Mouse (Mus musculus) olfactory bulb, adult 2 months (tissue): Measurements from ENCODE around the gene Txndc16. TPM values are rescaled to one million over a fixed set of nuclear protein-coding genes. Genes with fewer than 3 reads are reported as not detected.
A peak's percentile ranks its signal among the peaks of the same experiment; 100 is the strongest.

Experiments used
- H3K27ac ChIP-seq: fragments of 200-500 bp; 2 replicates; pipeline ENCODE4 v1.5.1; 2012; ENCODE audit warnings: low read depth, low read length; ENCODE audit not compliant: insufficient read depth
- H3K4me1 ChIP-seq: fragments of 200-500 bp; 2 replicates; pipeline ENCODE4 v1.6.1; 2012; ENCODE audit warnings: low read length; ENCODE audit not compliant: control insufficient read depth, insufficient read depth
- H3K4me3 ChIP-seq: fragments of 200-500 bp; 2 replicates; pipeline ENCODE4 v1.5.1; 2012; ENCODE audit warnings: mild to moderate bottlenecking, low read depth, low read length, moderate library complexity; ENCODE audit not compliant: insufficient read depth
- CTCF ChIP-seq: fragments of 200-500 bp; IDR thresholded peaks from 2 replicates; pipeline ENCODE4 v1.5.1; 2012; ENCODE audit warnings: low read depth, mild to moderate bottlenecking, low read length, moderate library complexity; ENCODE audit not compliant: insufficient read depth
- POLR2A ChIP-seq: fragments of 200-500 bp; IDR thresholded peaks from 2 replicates; pipeline ENCODE4 v1.6.1; 2012; ENCODE audit warnings: mild to moderate bottlenecking, low read depth, low read length, moderate library complexity; ENCODE audit not compliant: insufficient read depth
- WGBS: fragments of 180-500 bp; shearing (Covaris S2); methylation state at CpG from one replicate; pipeline ENCODE4 v1.1.7; 2018; 5-methylcytosine and 5-hydroxymethylcytosine counted together
- polyA plus RNA-seq: library from polyadenylated mRNA; stranded (reverse); fragments of >200 nt; gene quantifications from 2 replicates; pipeline ENCODE4 v1.2.4, GENCODE M21; 2012; ENCODE audit warnings: low replicate concordance; ENCODE audit not compliant: missing spikeins, insufficient read depth, insufficient read length

Txndc16 gene
- polyA plus RNA-seq, 1 experiment = 60.2 TPM

GRCm38 (mm10) chr14:45175012-45175740, 45.0 kb downstream of the Txndc16 start:
- TF ChIP-seq CTCF (no peak), POLR2A (no peak)
- Histone ChIP-seq H3K27ac (no peak overlapping the region), H3K4me3 (no peak overlapping the region), H3K4me1 (no peaks in the 10 kb centered on the region)
- 82% methylated on average over 14 of the region's 14 CpGs for WGBS

GRCm38 (mm10) chr14:45172260-45172659, 47.9 kb downstream of the Txndc16 start:
- 96% methylated on average over 5 of the region's 5 CpGs for WGBS
- TF ChIP-seq CTCF (no peak), POLR2A (no peak)
- Histone ChIP-seq H3K4me3 (no peak overlapping the region), H3K27ac (no peak overlapping the region), H3K4me1 (no peaks in the 10 kb centered on the region)

GRCm38 (mm10) chr14:45167366-45167765, 52.8 kb downstream of the Txndc16 start:
- Histone ChIP-seq H3K4me1 (no peaks in the 10 kb centered on the region), H3K27ac (no peak overlapping the region), H3K4me3 (no peak overlapping the region)
- peak; percentile 40; the same call in 1 of the 2 replicates for TF ChIP-seq CTCF
- TF ChIP-seq POLR2A = no peak
- WGBS = 85% methylated on average over 8 of the region's 8 CpGs

- H3K4me3 ChIP-seq = no peak overlapping the region
- WGBS = 90% methylated on average over 4 of the region's 4 CpGs
- H3K27ac ChIP-seq = no peak overlapping the region
- no peaks in the 10 kb centered on the region for H3K4me1 ChIP-seq
- TF ChIP-seq CTCF (no peak), POLR2A (no peak)
Observed at GRCm38 (mm10) chr14:45155511-45156173, 64.5 kb downstream of the Txndc16 start.

GRCm38 (mm10) chr14:45153258-45153657, 66.9 kb downstream of the Txndc16 start:
- Histone ChIP-seq H3K27ac (no peak overlapping the region), H3K4me3 (no peak overlapping the region), H3K4me1 (no peaks in the 10 kb centered on the region)
- TF ChIP-seq CTCF (no peak), POLR2A (no peak)
- WGBS = 91% methylated on average over 2 of the region's 2 CpGs

GRCm38 (mm10) chr14:45142511-45142910, 77.6 kb downstream of the Txndc16 start:
- TF ChIP-seq POLR2A (no peak), CTCF (no peak)
- peaks cover 6% of the 10 kb centered on the region; the same call in 1 of the 2 replicates for H3K4me1 ChIP-seq
- H3K4me3 ChIP-seq = no peak overlapping the region
- H3K27ac ChIP-seq = no peak overlapping the region
- 50% methylated on average over 4 of the region's 4 CpGs for WGBS

- peaks cover 6% of the 10 kb centered on the region; the same call in 1 of the 2 replicates for H3K4me1 ChIP-seq
- WGBS = 46% methylated on average over 17 of the region's 17 CpGs
- no peak overlapping the region for H3K4me3 ChIP-seq
- TF ChIP-seq POLR2A (no peak), CTCF (no peak)
- no peak overlapping the region for H3K27ac ChIP-seq
Observed at GRCm38 (mm10) chr14:45140344-45141080, 79.6 kb downstream of the Txndc16 start.

GRCm38 (mm10) chr14:45135961-45136360, 84.2 kb downstream of the Txndc16 start:
- Histone ChIP-seq H3K4me3 (no peak overlapping the region), H3K4me1 (peaks cover 6% of the 10 kb centered on the region; the same call in 1 of the 2 replicates), H3K27ac (no peak overlapping the region)
- no peak for TF ChIP-seq CTCF
- TF ChIP-seq POLR2A = no peak
- WGBS = 89% methylated on average over 2 of the region's 2 CpGs
